Comparison of ENCODE assay signal across 9 mouse cellular contexts in genomic region chr19:53851352-53851751, GRCm38 (mm10). TPM values are rescaled to one million over a fixed set of nuclear protein-coding genes. Genes with fewer than 3 reads are reported as not detected.
DNase-seq lines count a peak whose midpoint lies in the region; ATAC-seq and TF ChIP-seq lines count a peak whose summit lies in the region.
"Had no signal": no experiment of that assay in that cellular context is flagged by ENCODE, and none has a peak within 500 bp of the region (broad histone marks: within the 10 kb centered on the region; RNA-seq: fewer than 3 reads in every experiment).

No protein-coding gene starts in this region.

- H3K4me3 ChIP-seq in cerebellum, adult 2 months (replicated peaks; ENCODE audit: insufficient read depth, low read depth, low read length), result no peak overlapping the region
- no peak overlapping the region for H3K4me3 ChIP-seq in lung, embryonic 15.5 days
- no peak overlapping the region for H3K4me3 ChIP-seq in hindbrain, embryonic 15.5 days
- no peak overlapping the region for H3K4me3 ChIP-seq in stomach, embryonic 15.5 days (replicated peaks)

- no peak overlapping the region for H3K4me2 ChIP-seq in lung, embryonic 15.5 days
- no peak overlapping the region for H3K4me2 ChIP-seq in hindbrain, embryonic 15.5 days
- H3K4me2 ChIP-seq in stomach, embryonic 15.5 days, result no peak overlapping the region

- no peak for TF ChIP-seq CTCF in cerebellum, adult 2 months (IDR thresholded peaks at IDR 0.05; ENCODE audit: borderline replicate concordance, insufficient read depth, low read depth, low read length)

- no peaks in the 10 kb centered on the region for H3K27me3 ChIP-seq in cerebellum, adult 2 months (ENCODE audit: control insufficient read depth, insufficient read depth, low read length)
- no peaks in the 10 kb centered on the region for H3K27me3 ChIP-seq in lung, embryonic 15.5 days
- H3K27me3 ChIP-seq in hindbrain, embryonic 15.5 days, result no peaks in the 10 kb centered on the region
- H3K27me3 ChIP-seq in stomach, embryonic 15.5 days (replicated peaks), result no peaks in the 10 kb centered on the region

- peak; percentile 21 to 29 for DNase-seq in cerebellum, adult 2 months
- DNase-seq in cerebellum, adult 11 months, result no peak
- DNase-seq in lung, postnatal 25 days (ENCODE audit: low spot score), result no peak
- no peak for DNase-seq in ovary, postnatal 10 days (ENCODE audit: low spot score)
- DNase-seq: lung, postnatal 10 days had no signal

- H3K4me1 ChIP-seq in cerebellum, adult 2 months (ENCODE audit: control insufficient read depth, insufficient read depth, low read length), result peaks cover 27% of the 10 kb centered on the region
- peaks cover 39% of the 10 kb centered on the region for H3K4me1 ChIP-seq in lung, embryonic 15.5 days
- peaks cover 49% of the 10 kb centered on the region for H3K4me1 ChIP-seq in hindbrain, embryonic 15.5 days (replicated peaks)
- H3K4me1 ChIP-seq in stomach, embryonic 15.5 days, result peaks cover 34% of the 10 kb centered on the region

- ATAC-seq in lung, embryonic 15.5 days (ENCODE audit: borderline replicate concordance, extremely low read depth, low FRiP score, low TSS enrichment), result no peak
- no peak for ATAC-seq in hindbrain, embryonic 15.5 days (ENCODE audit: low FRiP score, low read depth)
- no peak for ATAC-seq in stomach, embryonic 15.5 days (ENCODE audit: insufficient read depth, low FRiP score, low read depth)
- no peak for ATAC-seq in megakaryocyte, adult 5-6 weeks (ENCODE audit: poor library complexity, severe bottlenecking)

- H3K27ac ChIP-seq in cerebellum, adult 2 months (ENCODE audit: insufficient read depth, low read length), result peak overlapping the region; percentile 36
- H3K27ac ChIP-seq in lung, embryonic 15.5 days, result 0 out of 2 replicates have a peak overlapping the region, but pooled peaks have one; percentile 8
- peak overlapping the region; percentile 86 for H3K27ac ChIP-seq in hindbrain, embryonic 15.5 days (replicated peaks)
- 0 out of 2 replicates have a peak overlapping the region, but pooled peaks have one; percentile 28 for H3K27ac ChIP-seq in stomach, embryonic 15.5 days

- no peaks in the 10 kb centered on the region for H3K9me3 ChIP-seq in lung, embryonic 15.5 days
- no peaks in the 10 kb centered on the region for H3K9me3 ChIP-seq in hindbrain, embryonic 15.5 days
- H3K9me3 ChIP-seq in stomach, embryonic 15.5 days, result no peaks in the 10 kb centered on the region

- H3K9ac ChIP-seq in lung, embryonic 15.5 days, result no peak overlapping the region
- H3K9ac ChIP-seq in hindbrain, embryonic 15.5 days, result no peak overlapping the region
- H3K9ac ChIP-seq in stomach, embryonic 15.5 days, result no peak overlapping the region

- WGBS in cerebellum, adult 2 months, result 45% methylated on average over 13 of the region's 13 CpGs
- WGBS in lung, embryonic 15.5 days, result 87% methylated on average over 13 of the region's 13 CpGs
- 73% methylated on average over 13 of the region's 13 CpGs for WGBS in hindbrain, embryonic 15.5 days
- WGBS in stomach, embryonic 15.5 days, result 84% methylated on average over 13 of the region's 13 CpGs

- no peak for TF ChIP-seq POLR2A in cerebellum, adult 2 months (IDR thresholded peaks at IDR 0.05; ENCODE audit: borderline replicate concordance, insufficient read depth, low read length)

- H3K36me3 ChIP-seq in lung, embryonic 15.5 days, result no peaks in the 10 kb centered on the region
- no peaks in the 10 kb centered on the region for H3K36me3 ChIP-seq in hindbrain, embryonic 15.5 days
- no peaks in the 10 kb centered on the region for H3K36me3 ChIP-seq in stomach, embryonic 15.5 days

RNA-seq across cellular contexts. Expression of gene Pdcd4, which starts 40.7 kb away (rescaled TPM):
- polyA plus RNA-seq in cerebellum, adult 2 months (2012; rRNA removed), result 40.0 and 42.3 TPM in 2 replicates
- 87.7 and 89.7 TPM in 2 replicates for polyA plus RNA-seq in lung, embryonic 15.5 days (2015; fragmentation: Nextera tagmentation; extraction: Ambion mirVana)
- polyA plus RNA-seq in hindbrain, embryonic 15.5 days (2015; fragmentation: Nextera tagmentation; extraction: Ambion mirVana), result 58.0 and 60.4 TPM in 2 replicates
- polyA plus RNA-seq in stomach, embryonic 15.5 days (2015; fragmentation: Nextera tagmentation; extraction: Ambion mirVana), result 78.6 and 86.9 TPM in 2 replicates
- 60.2 and 73.4 TPM in 2 replicates for total RNA-seq in megakaryocyte, adult 5-6 weeks (2015)
- 79.2 and 85.9 TPM in 2 replicates for total RNA-seq in megakaryocyte, adult 5-6 weeks (2017)

Comparison
In these comparisons a context has a peak if more than half of its experiments do, and no peak if none do; other contexts are left out.
1. DNase-seq: peak in cerebellum, adult 2 months (2 of 2); none in cerebellum, adult 11 months (single experiment), lung, postnatal 25 days (single experiment) and ovary, postnatal 10 days (single experiment).
2. H3K27ac ChIP-seq: peak in every context shown above with its lines; median percentile 86 in hindbrain, embryonic 15.5 days; 36 in cerebellum, adult 2 months; 28 in stomach, embryonic 15.5 days; 8 in lung, embryonic 15.5 days.